Mouse (Mus musculus) kidney, embryonic 16.5 days (tissue): ENCODE results near the gene Coil. TPM values are rescaled to one million over a fixed set of nuclear protein-coding genes. Genes with fewer than 3 reads are reported as not detected.
"Not testable (repeated sequence)": the region's sequence is repeated elsewhere in the genome, so short reads cannot be mapped to it uniquely, and the experiment has no call there.

Experiments
- ATAC-seq: fragments of 200-750 bp; cut with Nextera tagmentation; 2 replicates; pipeline ENCODE4 v1.8.0; 2017; ENCODE audit warnings: moderate TSS enrichment; ENCODE audit not compliant: low FRiP score, low TSS enrichment
- H3K27ac ChIP-seq: fragments of 300-500 bp; sonication (generic); 2 replicates; pipeline ENCODE4 v1.5.1; 2014; ENCODE audit warnings: low read length
- H3K27me3 ChIP-seq: fragments of 300-500 bp; sonication (generic); 2 replicates; pipeline ENCODE4 v1.6.1; 2014; ENCODE audit warnings: low read length, control low read depth, mixed read lengths; ENCODE audit not compliant: insufficient read depth
- H3K36me3 ChIP-seq: fragments of 300-500 bp; sonication (generic); 2 replicates; pipeline ENCODE4 v1.6.1; 2014; ENCODE audit warnings: low read length, control low read depth, mixed read lengths; ENCODE audit not compliant: insufficient read depth
- H3K4me1 ChIP-seq: fragments of 300-500 bp; sonication (generic); 2 replicates; pipeline ENCODE4 v1.6.1; 2014; ENCODE audit warnings: low read length, control low read depth, mixed read lengths; ENCODE audit not compliant: insufficient read depth
- H3K4me2 ChIP-seq: fragments of 300-500 bp; sonication (generic); replicated peaks from 2 replicates; pipeline ENCODE4 v1.6.1; 2014; ENCODE audit warnings: low read depth, low read length
- H3K4me3 ChIP-seq: fragments of 300-500 bp; sonication (generic); 2 replicates; pipeline ENCODE4 v1.5.1; 2014; ENCODE audit warnings: mild to moderate bottlenecking, low read length
- H3K9ac ChIP-seq: fragments of 300-500 bp; sonication (generic); replicated peaks from 2 replicates; pipeline ENCODE4 v1.6.1; 2014; ENCODE audit warnings: low read length
- H3K9me3 ChIP-seq: fragments of 300-500 bp; sonication (generic); 2 replicates; pipeline ENCODE4 v1.6.1; 2016; ENCODE audit warnings: low read length, control low read depth
- WGBS: fragments of 180-500 bp; shearing (Covaris S2); extraction: QIAGEN DNeasy Blood & Tissue Kit; methylation state at CpG from one replicate; pipeline ENCODE4 v1.1.7; 2014; 5-methylcytosine and 5-hydroxymethylcytosine counted together
- polyA plus RNA-seq: library from polyadenylated mRNA; unstranded; fragments of >200 nt; fragmentation: Nextera tagmentation; extraction: Ambion mirVana; gene quantifications from 2 replicates; pipeline ENCODE4 v1.2.1, GENCODE M21; 2015

Coil gene
- polyA plus RNA-seq, 1 experiment from 2014 or later: 17.4 TPM

- peaks cover 11% of the 10 kb centered on the region; the same call in 1 of the 2 replicates for H3K36me3 ChIP-seq
- ATAC-seq: 0 out of 2 replicates have a peak, but pooled peaks have one; percentile 31
- no peaks in the 10 kb centered on the region for H3K27me3 ChIP-seq
- WGBS: 23% methylated on average over 5 of the region's 5 CpGs
- no peak overlapping the region for H3K9ac ChIP-seq
- no peak overlapping the region for H3K4me3 ChIP-seq
- no peaks in the 10 kb centered on the region for H3K9me3 ChIP-seq
- no peaks in the 10 kb centered on the region for H3K4me1 ChIP-seq
- H3K27ac ChIP-seq: no peak overlapping the region
- H3K4me2 ChIP-seq: no peak overlapping the region
Observed at GRCm38 (mm10) chr11:88993625-88994024, 23.6 kb downstream of the Coil start.

- peaks cover 11% of the 10 kb centered on the region; the same call in 1 of the 2 replicates for H3K36me3 ChIP-seq
- H3K27ac ChIP-seq: no peak overlapping the region
- no peak overlapping the region for H3K4me2 ChIP-seq
- ATAC-seq: no peak
- 0 out of 2 replicates have a peak, but pooled peaks cover under 1% of the 10 kb centered on the region for H3K4me1 ChIP-seq
- H3K9ac ChIP-seq: no peak overlapping the region
- H3K9me3 ChIP-seq: no peaks in the 10 kb centered on the region
- 83% methylated on average over 7 of the region's 7 CpGs for WGBS
- no peaks in the 10 kb centered on the region for H3K27me3 ChIP-seq
- no peak overlapping the region for H3K4me3 ChIP-seq
Observed at GRCm38 (mm10) chr11:88994492-88994891, 24.4 kb downstream of the Coil start.

GRCm38 (mm10) chr11:88995616-88996015 lies 25.6 kb downstream of the Coil start:
- Histone ChIP-seq H3K36me3 (peaks cover 9% of the 10 kb centered on the region; the same call in 1 of the 2 replicates), H3K4me1 (0 out of 2 replicates have a peak, but pooled peaks cover 9% of the 10 kb centered on the region), H3K9me3 (no peaks in the 10 kb centered on the region), H3K4me2 (no peak overlapping the region), H3K4me3 (no peak overlapping the region), H3K27me3 (no peaks in the 10 kb centered on the region), H3K9ac (no peak overlapping the region), H3K27ac (no peak overlapping the region)
- ATAC-seq: no peak
- WGBS: 88% methylated on average over 2 of the region's 2 CpGs

- 59% methylated on average over 7 of the region's 7 CpGs for WGBS
- peak overlapping the region; percentile 35; the same call in 1 of the 2 replicates for H3K27ac ChIP-seq
- H3K4me3 ChIP-seq: no peak overlapping the region
- 0 out of 2 replicates have a peak, but pooled peaks cover 9% of the 10 kb centered on the region for H3K4me1 ChIP-seq
- no peaks in the 10 kb centered on the region for H3K9me3 ChIP-seq
- H3K9ac ChIP-seq: no peak overlapping the region
- H3K27me3 ChIP-seq: no peaks in the 10 kb centered on the region
- no peak for ATAC-seq
- H3K36me3 ChIP-seq: 0 out of 2 replicates have a peak, but pooled peaks cover 1% of the 10 kb centered on the region
- no peak overlapping the region for H3K4me2 ChIP-seq
Observed at GRCm38 (mm10) chr11:88996427-88996826, 26.4 kb downstream of the Coil start.

GRCm38 (mm10) chr11:88997343-88997742 lies 27.3 kb downstream of the Coil start:
- ATAC-seq, H3K9me3 ChIP-seq: not testable (repeated sequence)

GRCm38 (mm10) chr11:88998406-88998805 lies 28.4 kb downstream of the Coil start:
- Histone ChIP-seq H3K27me3 (no peaks in the 10 kb centered on the region), H3K9me3 (no peaks in the 10 kb centered on the region), H3K4me2 (peak overlapping the region; percentile 60; the same call in 1 of the 2 replicates), H3K4me1 (0 out of 2 replicates have a peak, but pooled peaks cover 9% of the 10 kb centered on the region), H3K36me3 (no peaks in the 10 kb centered on the region), H3K27ac (no peak overlapping the region), H3K4me3 (no peak overlapping the region), H3K9ac (no peak overlapping the region)
- ATAC-seq: no peak
- 24% methylated on average over 3 of the region's 3 CpGs for WGBS

More at GRCm38 (mm10) chr11:88997343-88997742, 27.3 kb downstream of the Coil start:
- not testable (repeated sequence) for H3K27ac ChIP-seq, H3K27me3 ChIP-seq, H3K9ac ChIP-seq, H3K4me3 ChIP-seq, H3K4me1 ChIP-seq, H3K36me3 ChIP-seq, H3K4me2 ChIP-seq
- WGBS: 85% methylated on average over 5 of the region's 5 CpGs

- H3K9ac ChIP-seq: peak within 1 kb of the TSS; percentile 76
- H3K27me3 ChIP-seq: no peaks in the 10 kb centered on the region
- 3% methylated on average over 48 of the region's 48 CpGs for WGBS
- no peaks in the 10 kb centered on the region for H3K9me3 ChIP-seq
- H3K4me1 ChIP-seq: 0 out of 2 replicates have a peak, but pooled peaks cover 9% of the 10 kb centered on the region
- peak within 1 kb of the TSS; percentile 70 for H3K4me3 ChIP-seq
- peak; percentile 91 for ATAC-seq
- H3K27ac ChIP-seq: 0 out of 2 replicates have a peak within 1 kb of the TSS, but pooled peaks have one; percentile 30
- peak within 1 kb of the TSS; percentile 60 for H3K4me2 ChIP-seq
- H3K36me3 ChIP-seq: no peaks in the 10 kb centered on the region
Observed at GRCm38 (mm10) chr11:88998974-88999722, 29.1 kb downstream of the Coil start, which contains the start of gene Trim25. Gene Trim25 (plus strand): TSS chr11:88999376.

GRCm38 (mm10) chr11:88999723-89000526 lies 29.9 kb downstream of the Coil start:
- peak; percentile 35 for ATAC-seq

GRCm38 (mm10) chr11:89000527-89000819 lies 30.4 kb downstream of the Coil start:
- H3K36me3 ChIP-seq: no peaks in the 10 kb centered on the region
- peak overlapping the region; percentile 70 for H3K4me3 ChIP-seq
- peak overlapping the region; percentile 60 for H3K4me2 ChIP-seq
- no peak for ATAC-seq
- H3K9me3 ChIP-seq: no peaks in the 10 kb centered on the region
- H3K9ac ChIP-seq: peak overlapping the region; percentile 76
- H3K4me1 ChIP-seq: 0 out of 2 replicates have a peak, but pooled peaks cover 9% of the 10 kb centered on the region
- 0 out of 2 replicates have a peak overlapping the region, but pooled peaks have one; percentile 30 for H3K27ac ChIP-seq
- H3K27me3 ChIP-seq: no peaks in the 10 kb centered on the region

More at GRCm38 (mm10) chr11:88999723-89000526, 29.9 kb downstream of the Coil start:
- peak overlapping the region; percentile 70 for H3K4me3 ChIP-seq
- 27% methylated on average over 33 of the region's 33 CpGs for WGBS
- no peaks in the 10 kb centered on the region for H3K27me3 ChIP-seq
- H3K36me3 ChIP-seq: no peaks in the 10 kb centered on the region
- H3K9me3 ChIP-seq: no peaks in the 10 kb centered on the region
- H3K9ac ChIP-seq: peak overlapping the region; percentile 76
- H3K4me1 ChIP-seq: 0 out of 2 replicates have a peak, but pooled peaks cover 9% of the 10 kb centered on the region
- 0 out of 2 replicates have a peak overlapping the region, but pooled peaks have one; percentile 30 for H3K27ac ChIP-seq
- H3K4me2 ChIP-seq: peak overlapping the region; percentile 60
